Mouse (Mus musculus): ENCODE data around the gene Birc5. TPM values are rescaled to one million over a fixed set of nuclear protein-coding genes. Genes with fewer than 3 reads are reported as not detected.
A peak's percentile ranks its signal among the peaks of the same experiment; 100 is the strongest.

The Birc5 gene
- polyA plus RNA-seq, 1 experiment from 2014 or later = 287 TPM

GRCm38 (mm10) chr11:117870688-117871365, 21.8 kb downstream of the Birc5 start:
- 37% methylated on average over 12 of the region's 12 CpGs for WGBS
- no peak for ATAC-seq (ENCODE audit: insufficient read depth, low FRiP score, low TSS enrichment)
- no peak overlapping the region for H3K9ac ChIP-seq (ENCODE audit: low read length)
- H3K4me1 ChIP-seq (ENCODE audit: control insufficient read depth, insufficient read depth, low read length) = peaks cover 12% of the 10 kb centered on the region
- no peak overlapping the region for H3K4me2 ChIP-seq (ENCODE audit: low read depth)
- no peaks in the 10 kb centered on the region for H3K36me3 ChIP-seq (ENCODE audit: control insufficient read depth, insufficient read depth, low read length)
- H3K27me3 ChIP-seq (ENCODE audit: control insufficient read depth, insufficient read depth, low read length) = no peaks in the 10 kb centered on the region
- DNase-seq (ENCODE audit: low spot score) = peak; percentile 74
- no peak overlapping the region for H3K4me3 ChIP-seq (ENCODE audit: low read depth, low read length)
- no peak overlapping the region for H3K27ac ChIP-seq (ENCODE audit: low read depth, low read length)
- no peaks in the 10 kb centered on the region for H3K9me3 ChIP-seq (ENCODE audit: control insufficient read depth, low read length)

GRCm38 (mm10) chr11:117871376-117871775, 22.3 kb downstream of the Birc5 start:
- no peaks in the 10 kb centered on the region for H3K36me3 ChIP-seq (ENCODE audit: control insufficient read depth, insufficient read depth, low read length)
- H3K27ac ChIP-seq (ENCODE audit: low read depth, low read length) = no peak overlapping the region
- 69% methylated on average over 5 of the region's 5 CpGs for WGBS
- no peak overlapping the region for H3K9ac ChIP-seq (ENCODE audit: low read length)
- no peaks in the 10 kb centered on the region for H3K27me3 ChIP-seq (ENCODE audit: control insufficient read depth, insufficient read depth, low read length)
- no peak overlapping the region for H3K4me3 ChIP-seq (ENCODE audit: low read depth, low read length)
- peaks cover 8% of the 10 kb centered on the region for H3K4me1 ChIP-seq (ENCODE audit: control insufficient read depth, insufficient read depth, low read length)
- no peak overlapping the region for H3K4me2 ChIP-seq (ENCODE audit: low read depth)
- ATAC-seq (ENCODE audit: insufficient read depth, low FRiP score, low TSS enrichment) (no peak), DNase-seq (ENCODE audit: low spot score) (no peak)
- no peaks in the 10 kb centered on the region for H3K9me3 ChIP-seq (ENCODE audit: control insufficient read depth, low read length)

- Histone ChIP-seq H3K4me2 (ENCODE audit: low read depth) (no peak overlapping the region), H3K4me1 (ENCODE audit: control insufficient read depth, insufficient read depth, low read length) (peaks cover 6% of the 10 kb centered on the region), H3K9ac (ENCODE audit: low read length) (no peak overlapping the region), H3K36me3 (ENCODE audit: control insufficient read depth, insufficient read depth, low read length) (no peaks in the 10 kb centered on the region), H3K27me3 (ENCODE audit: control insufficient read depth, insufficient read depth, low read length) (no peaks in the 10 kb centered on the region), H3K9me3 (ENCODE audit: control insufficient read depth, low read length) (no peaks in the 10 kb centered on the region), H3K27ac (ENCODE audit: low read depth, low read length) (no peak overlapping the region), H3K4me3 (ENCODE audit: low read depth, low read length) (no peak overlapping the region)
- ATAC-seq (ENCODE audit: insufficient read depth, low FRiP score, low TSS enrichment) (no peak), DNase-seq (ENCODE audit: low spot score) (no peak)
- 57% methylated on average over 12 of the region's 12 CpGs for WGBS
Observed at GRCm38 (mm10) chr11:117871911-117872584, 23.0 kb downstream of the Birc5 start.

GRCm38 (mm10) chr11:117872861-117873608, 24.0 kb downstream of the Birc5 start, which contains the start of gene Tha1:
Gene Tha1 (minus strand): TSS chr11:117873481.
- peak within 1 kb of the TSS; percentile 98 for H3K4me2 ChIP-seq (ENCODE audit: low read depth)
- peak; percentile 82 for DNase-seq (ENCODE audit: low spot score)
- peaks cover 6% of the 10 kb centered on the region for H3K4me1 ChIP-seq (ENCODE audit: control insufficient read depth, insufficient read depth, low read length)
- H3K36me3 ChIP-seq (ENCODE audit: control insufficient read depth, insufficient read depth, low read length) = no peaks in the 10 kb centered on the region
- no peak within 1 kb of the TSS for H3K27ac ChIP-seq (ENCODE audit: low read depth, low read length)
- no peaks in the 10 kb centered on the region for H3K9me3 ChIP-seq (ENCODE audit: control insufficient read depth, low read length)
- 2% methylated on average over 51 of the region's 51 CpGs for WGBS
- H3K9ac ChIP-seq (ENCODE audit: low read length) = peak within 1 kb of the TSS; percentile 72
- no peaks in the 10 kb centered on the region for H3K27me3 ChIP-seq (ENCODE audit: control insufficient read depth, insufficient read depth, low read length)
- peak; percentile 53; the same call in 1 of the 2 replicates for ATAC-seq (ENCODE audit: insufficient read depth, low FRiP score, low TSS enrichment)
- peak within 1 kb of the TSS; percentile 77 for H3K4me3 ChIP-seq (ENCODE audit: low read depth, low read length)

GRCm38 (mm10) chr11:117874419-117874818, 25.4 kb downstream of the Birc5 start:
- 62% methylated on average over 4 of the region's 4 CpGs for WGBS
- DNase-seq (ENCODE audit: low spot score) (no peak), ATAC-seq (ENCODE audit: insufficient read depth, low FRiP score, low TSS enrichment) (no peak)
- Histone ChIP-seq H3K9me3 (ENCODE audit: control insufficient read depth, low read length) (no peaks in the 10 kb centered on the region), H3K4me2 (ENCODE audit: low read depth) (no peak overlapping the region), H3K4me1 (ENCODE audit: control insufficient read depth, insufficient read depth, low read length) (peaks cover 9% of the 10 kb centered on the region), H3K27ac (ENCODE audit: low read depth, low read length) (no peak overlapping the region), H3K27me3 (ENCODE audit: control insufficient read depth, insufficient read depth, low read length) (no peaks in the 10 kb centered on the region), H3K9ac (ENCODE audit: low read length) (no peak overlapping the region), H3K4me3 (ENCODE audit: low read depth, low read length) (no peak overlapping the region), H3K36me3 (ENCODE audit: control insufficient read depth, insufficient read depth, low read length) (no peaks in the 10 kb centered on the region)

GRCm38 (mm10) chr11:117875681-117876080, 26.6 kb downstream of the Birc5 start:
- no peaks in the 10 kb centered on the region for H3K9me3 ChIP-seq (ENCODE audit: control insufficient read depth, low read length)
- H3K4me1 ChIP-seq (ENCODE audit: control insufficient read depth, insufficient read depth, low read length) = peaks cover 9% of the 10 kb centered on the region
- H3K27me3 ChIP-seq (ENCODE audit: control insufficient read depth, insufficient read depth, low read length) = no peaks in the 10 kb centered on the region
- H3K36me3 ChIP-seq (ENCODE audit: control insufficient read depth, insufficient read depth, low read length) = no peaks in the 10 kb centered on the region
- ATAC-seq (ENCODE audit: insufficient read depth, low FRiP score, low TSS enrichment) (no peak), DNase-seq (ENCODE audit: low spot score) (no peak)
- H3K9ac ChIP-seq (ENCODE audit: low read length) = 0 out of 2 replicates have a peak overlapping the region, but pooled peaks have one; percentile 10
- 20% methylated on average over 6 of the region's 6 CpGs for WGBS
- no peak overlapping the region for H3K4me3 ChIP-seq (ENCODE audit: low read depth, low read length)
- H3K27ac ChIP-seq (ENCODE audit: low read depth, low read length) = no peak overlapping the region
- no peak overlapping the region for H3K4me2 ChIP-seq (ENCODE audit: low read depth)

- Histone ChIP-seq H3K9me3 (ENCODE audit: control insufficient read depth, low read length) (no peaks in the 10 kb centered on the region), H3K9ac (ENCODE audit: low read length) (no peak overlapping the region), H3K27ac (ENCODE audit: low read depth, low read length) (no peak overlapping the region; the same call in 1 of the 2 replicates), H3K27me3 (ENCODE audit: control insufficient read depth, insufficient read depth, low read length) (no peaks in the 10 kb centered on the region), H3K36me3 (ENCODE audit: control insufficient read depth, insufficient read depth, low read length) (no peaks in the 10 kb centered on the region), H3K4me1 (ENCODE audit: control insufficient read depth, insufficient read depth, low read length) (peaks cover 5% of the 10 kb centered on the region), H3K4me3 (ENCODE audit: low read depth, low read length) (no peak overlapping the region), H3K4me2 (ENCODE audit: low read depth) (no peak overlapping the region)
- 35% methylated on average over 13 of the region's 13 CpGs for WGBS
- DNase-seq (ENCODE audit: low spot score) (no peak), ATAC-seq (ENCODE audit: insufficient read depth, low FRiP score, low TSS enrichment) (no peak)
Observed at GRCm38 (mm10) chr11:117877917-117878745, 29.1 kb downstream of the Birc5 start.

- no peak overlapping the region for H3K9ac ChIP-seq (ENCODE audit: low read length)
- no peaks in the 10 kb centered on the region for H3K9me3 ChIP-seq (ENCODE audit: control insufficient read depth, low read length)
- no peaks in the 10 kb centered on the region for H3K36me3 ChIP-seq (ENCODE audit: control insufficient read depth, insufficient read depth, low read length)
- ATAC-seq (ENCODE audit: insufficient read depth, low FRiP score, low TSS enrichment) (no peak), DNase-seq (ENCODE audit: low spot score) (no peak)
- H3K4me3 ChIP-seq (ENCODE audit: low read depth, low read length) = no peak overlapping the region
- no peak overlapping the region; the same call in 1 of the 2 replicates for H3K27ac ChIP-seq (ENCODE audit: low read depth, low read length)
- 39% methylated on average over 8 of the region's 8 CpGs for WGBS
- H3K27me3 ChIP-seq (ENCODE audit: control insufficient read depth, insufficient read depth, low read length) = no peaks in the 10 kb centered on the region
- H3K4me1 ChIP-seq (ENCODE audit: control insufficient read depth, insufficient read depth, low read length) = peaks cover 5% of the 10 kb centered on the region
- no peak overlapping the region for H3K4me2 ChIP-seq (ENCODE audit: low read depth)
Observed at GRCm38 (mm10) chr11:117878892-117879291, 29.8 kb downstream of the Birc5 start.

All from neural tube, embryonic 11.5 days (tissue).